Mouse (Mus musculus) embryo, embryonic 10.5 days (tissue): ENCODE data around the gene Gm5901.
"Not testable (repeated sequence)": the region's sequence is repeated elsewhere in the genome, so short reads cannot be mapped to it uniquely, and the experiment has no call there.

Experiments
- DNase-seq: peaks from one replicate; pipeline ENCODE4 v3.0.0-alpha.2; 2015; ENCODE audit warnings: low spot score

Gm5901 gene

DNA sequence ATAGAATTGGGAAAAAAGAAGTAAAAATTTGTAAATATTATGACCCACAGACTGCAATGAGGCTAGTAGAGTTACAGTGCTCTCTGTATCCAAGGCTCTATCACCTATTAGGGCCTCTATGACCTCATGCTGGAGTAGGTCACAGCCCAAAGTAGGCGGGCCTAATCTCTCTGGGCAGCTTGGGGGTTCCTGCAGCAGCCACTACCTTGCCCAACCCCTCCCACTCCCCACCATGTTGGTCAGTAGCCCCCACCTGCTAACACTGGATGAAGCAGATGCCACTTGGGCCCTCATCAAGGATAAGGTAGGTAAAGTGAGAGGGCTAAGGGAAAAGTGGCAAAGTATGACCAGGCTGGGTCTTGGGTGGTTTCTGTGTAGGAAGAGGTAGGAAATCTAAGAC, at the start of gene Gm5901:
TSS of gene Gm5901 (plus strand) at position 173 of the 400 bp plus-strand sequence.
- DNase-seq = no peak

DNA sequence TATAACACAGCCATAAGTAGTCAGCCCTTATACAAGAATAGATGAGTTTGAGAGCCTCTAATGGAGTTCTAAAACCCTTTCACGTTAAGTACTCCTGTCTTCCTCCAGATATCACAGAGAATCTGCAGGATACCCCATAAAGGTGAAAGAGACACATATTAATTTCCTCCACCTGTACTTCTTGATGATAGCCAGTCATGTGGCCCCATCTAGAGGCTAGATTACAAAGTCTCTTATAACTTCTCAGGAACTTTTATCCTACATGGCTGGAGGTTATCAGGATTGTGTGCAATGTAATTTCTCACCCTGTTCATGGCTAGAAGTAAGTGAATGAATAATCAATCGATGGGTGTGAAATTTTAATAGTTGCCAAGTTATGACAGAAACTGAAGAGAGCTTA, 49.5 kb upstream of the Gm5901 start:
- DNase-seq = no peak

DNA sequence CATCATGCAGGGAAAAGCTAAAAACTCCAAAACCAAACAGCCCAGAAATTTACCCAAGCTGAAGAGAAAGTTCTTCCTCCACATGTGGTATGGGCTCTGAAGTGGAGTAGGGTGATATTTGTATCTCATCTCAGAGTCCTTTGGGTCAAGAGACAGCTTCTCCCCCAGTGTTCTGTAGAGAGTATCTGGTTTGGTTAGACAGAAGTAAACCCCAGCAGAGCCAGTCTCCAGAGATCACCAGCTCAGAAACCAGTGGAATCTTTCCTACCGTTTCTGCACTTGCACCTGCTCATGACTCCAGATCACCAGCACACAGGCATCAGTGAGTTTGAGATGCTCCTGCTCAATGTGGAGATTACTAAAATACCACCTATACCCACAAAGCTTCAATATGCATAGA, 40.8 kb upstream of the Gm5901 start, which contains the start of gene Olfr690:
TSS of gene Olfr690 (minus strand) at position 101 of the 400 bp plus-strand sequence.
- no peak for DNase-seq

DNA sequence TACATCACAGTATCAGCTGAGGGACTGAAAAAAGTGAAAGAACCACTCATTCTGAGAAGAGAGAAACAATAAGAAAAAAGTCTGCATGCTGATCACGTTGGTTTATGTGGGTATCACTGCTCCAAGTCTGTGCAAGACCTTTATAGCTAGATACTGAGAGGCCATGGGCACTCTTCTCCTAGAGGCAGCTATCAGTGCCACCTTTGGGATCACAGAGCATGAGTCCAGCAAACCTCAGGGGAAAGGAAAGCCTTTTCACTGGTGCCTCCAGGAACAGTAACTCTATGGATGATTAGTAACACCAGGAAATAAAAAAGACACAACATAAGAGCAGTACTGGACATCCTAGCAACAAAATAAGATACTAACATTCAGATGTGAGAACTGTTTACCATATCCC, 32.7 kb upstream of the Gm5901 start, which contains the start of gene Olfr691:
TSS of gene Olfr691 (minus strand) at position 101 of the 400 bp plus-strand sequence.
- DNase-seq = no peak

DNA sequence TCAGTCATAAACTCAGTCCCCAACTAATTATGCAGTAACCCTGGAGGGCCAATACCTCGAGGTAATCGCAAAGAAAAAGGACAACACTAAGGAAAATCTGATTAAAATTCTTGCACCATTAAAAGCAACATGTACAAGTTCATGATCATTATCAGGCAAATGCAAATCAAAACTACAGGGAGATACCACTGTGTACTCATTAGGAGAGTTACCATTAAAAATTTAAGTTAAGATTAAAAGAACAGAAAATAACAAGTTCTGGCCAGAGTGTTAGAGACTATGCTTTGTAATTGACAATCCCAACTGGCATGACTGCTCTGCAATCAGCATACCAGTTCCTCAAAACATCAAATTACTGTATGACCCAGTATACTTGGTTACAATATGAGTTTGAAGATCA, 32.1 kb upstream of the Gm5901 start:
- no peak for DNase-seq

DNA sequence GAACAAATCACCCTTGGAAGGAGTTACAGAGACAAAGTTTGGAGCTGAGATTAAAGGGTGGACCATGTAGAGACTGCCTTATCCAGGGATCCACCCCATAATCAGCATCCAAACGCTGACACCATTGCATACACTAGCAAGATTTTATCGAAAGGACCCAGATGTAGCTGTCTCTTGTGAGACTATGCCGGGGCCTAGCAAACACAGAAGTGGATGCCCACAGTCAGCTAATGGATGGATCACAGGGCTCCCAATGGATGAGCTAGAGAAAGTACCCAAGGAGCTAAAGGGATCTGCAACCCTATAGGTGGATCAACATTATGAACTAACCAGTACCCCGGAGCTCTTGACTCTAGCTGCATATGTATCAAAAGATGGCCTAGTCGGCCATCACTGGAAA, 18.8 kb upstream of the Gm5901 start:
- DNase-seq = not testable (repeated sequence)

DNA sequence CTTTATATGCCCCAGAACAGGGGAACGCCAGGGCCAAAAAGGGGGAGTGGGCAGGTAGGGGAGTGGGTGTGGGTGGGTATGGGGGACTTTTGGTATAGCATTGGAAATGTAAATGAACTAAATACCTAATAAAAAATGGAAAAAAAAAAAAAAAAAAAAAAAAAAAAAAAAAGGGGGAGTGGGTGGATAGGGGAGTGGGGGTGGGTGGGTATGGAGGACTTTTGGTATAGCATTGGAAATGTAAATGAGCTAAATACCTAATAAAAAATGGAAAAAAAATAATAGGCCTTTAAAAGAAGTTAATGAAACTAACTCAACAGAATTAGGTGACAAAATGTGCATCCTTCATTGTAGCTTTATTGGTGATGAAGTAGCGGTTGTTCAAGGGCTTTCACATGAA, 18.4 kb upstream of the Gm5901 start:
- DNase-seq = not testable (repeated sequence)

GRCm38 (mm10) chr7:105361713-105362112, 13.1 kb upstream of the Gm5901 start:
- DNase-seq = no peak

GRCm38 (mm10) chr7:105367268-105367667, 7.6 kb upstream of the Gm5901 start:
- no peak for DNase-seq

DNA sequence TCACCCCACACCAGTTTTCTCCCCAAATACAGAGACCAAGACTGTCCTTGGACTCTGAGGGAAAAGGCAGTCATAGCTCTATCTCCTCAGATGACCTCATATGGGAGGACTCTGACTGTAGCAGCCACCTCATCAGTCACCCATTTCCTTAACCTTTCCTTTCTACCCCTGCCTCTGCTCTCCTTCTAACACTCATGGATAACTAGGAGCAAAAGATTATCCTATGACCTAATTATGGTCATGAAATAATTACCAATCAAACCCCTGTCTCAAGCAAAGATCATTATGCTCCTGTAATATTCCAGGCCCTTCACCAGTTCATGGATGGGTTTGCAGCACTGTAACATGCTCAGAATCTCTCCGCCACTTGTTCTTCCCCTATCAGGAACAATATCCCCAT, 6.9 kb upstream of the Gm5901 start, which contains the start of gene Olfr692:
TSS of gene Olfr692 (plus strand) at position 301 of the 400 bp plus-strand sequence.
- no peak for DNase-seq

DNA sequence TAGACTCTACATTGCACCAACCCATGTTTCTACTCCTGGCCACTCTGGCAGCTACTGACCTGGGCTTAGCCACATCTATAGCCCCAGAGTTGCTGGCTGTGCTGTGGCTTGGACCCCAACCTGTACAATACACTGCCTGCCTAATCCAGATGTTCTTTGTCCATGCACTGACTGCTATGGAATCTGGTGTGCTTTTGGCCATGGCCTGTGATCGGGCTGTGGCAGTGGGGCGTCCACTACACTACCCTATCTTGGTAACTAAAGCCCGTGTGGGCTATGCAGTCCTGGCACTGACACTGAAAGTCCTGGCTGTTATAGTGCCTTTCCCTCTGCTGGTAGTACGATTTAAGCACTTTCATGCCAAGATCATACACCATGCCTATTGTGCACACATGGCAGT, 6.3 kb upstream of the Gm5901 start:
- no peak for DNase-seq

DNA sequence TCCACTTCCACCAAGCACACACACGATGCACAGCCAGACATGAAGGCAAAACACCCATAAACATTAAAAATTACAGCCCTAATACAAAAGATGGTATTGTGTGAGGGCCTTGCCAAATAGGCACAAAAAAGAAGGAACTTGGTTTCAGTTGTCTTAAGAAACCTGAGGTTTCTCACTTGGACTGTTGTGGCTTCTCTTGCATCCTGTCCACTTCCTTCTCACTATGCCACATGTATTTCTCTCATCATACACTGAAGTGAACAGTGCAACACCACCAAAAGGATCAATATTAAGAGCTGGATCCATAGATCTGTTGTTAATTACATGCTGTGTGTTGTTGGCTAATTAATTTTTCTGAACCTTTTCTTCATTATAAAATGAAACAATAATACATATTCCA, 1.9 kb upstream of the Gm5901 start:
- DNase-seq = no peak

GRCm38 (mm10) chr7:105373509-105373908, 1.3 kb upstream of the Gm5901 start:
- DNase-seq = no peak

- DNase-seq = no peak
These were observed 862 bp upstream of the Gm5901 start for GRCm38 (mm10) chr7:105373976-105374375.

DNA sequence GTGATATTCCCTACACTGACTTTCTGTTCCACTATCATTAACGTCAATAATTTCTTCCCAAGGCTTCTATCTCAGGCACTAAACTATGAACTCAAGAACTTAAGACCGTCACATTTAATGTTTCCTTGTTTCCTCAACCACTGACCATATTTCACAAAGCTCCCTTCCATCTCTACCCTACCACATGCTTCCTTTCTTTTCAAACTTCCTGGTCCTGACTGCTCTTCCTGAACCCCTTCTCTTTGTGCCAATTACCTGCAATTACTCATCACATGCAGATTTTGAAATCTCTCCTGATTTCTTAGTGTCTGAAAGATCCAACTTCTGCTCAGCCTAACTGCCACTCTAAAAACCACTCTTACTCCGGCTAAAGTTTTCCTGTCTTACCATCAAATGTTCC, 5.5 kb downstream of the Gm5901 start:
- no peak for DNase-seq

- no peak for DNase-seq
These were observed 12.9 kb downstream of the Gm5901 start for GRCm38 (mm10) chr7:105387696-105388095.

DNA sequence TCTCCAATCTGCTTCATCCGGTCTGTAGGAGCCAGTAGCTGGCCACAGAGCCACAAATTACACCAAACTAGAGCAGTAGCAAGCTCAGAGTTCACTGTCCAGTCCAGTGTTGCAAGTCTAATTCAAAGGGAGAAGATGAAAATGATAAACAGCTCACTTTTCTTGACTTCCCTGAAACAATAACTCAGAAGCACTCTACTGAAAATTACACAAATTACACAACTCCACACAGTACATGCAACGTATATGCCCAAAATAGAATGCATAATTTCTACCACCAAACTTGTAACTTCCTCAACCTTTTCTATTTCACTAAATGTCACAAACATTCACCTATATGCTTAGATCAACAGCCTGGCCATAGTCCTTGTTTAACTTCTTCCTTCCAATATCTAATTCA, 15.4 kb downstream of the Gm5901 start:
- no peak for DNase-seq

DNA sequence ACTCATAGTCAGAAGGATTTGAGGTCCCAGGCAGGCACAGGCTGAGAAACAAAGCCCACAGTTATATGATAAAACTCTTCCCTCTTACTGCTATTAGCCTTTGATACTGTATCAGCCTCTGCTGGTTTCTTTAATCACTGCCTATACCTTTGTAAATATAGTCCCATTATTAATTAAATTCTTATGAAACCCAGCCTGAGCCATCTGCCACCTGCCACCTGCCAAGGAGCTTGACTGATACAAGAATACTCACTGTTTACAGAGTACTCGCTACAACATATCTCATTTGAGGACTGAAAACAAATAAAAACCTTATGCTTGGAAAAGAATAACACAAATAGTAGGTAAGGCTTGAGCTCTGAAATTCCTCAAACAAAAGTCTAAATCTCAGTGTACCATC, 19.8 kb downstream of the Gm5901 start:
- no peak for DNase-seq

- no peak for DNase-seq
These were observed 20.4 kb downstream of the Gm5901 start for GRCm38 (mm10) chr7:105395131-105395820.

GRCm38 (mm10) chr7:105396126-105396525, 21.3 kb downstream of the Gm5901 start:
- DNase-seq = no peak

GRCm38 (mm10) chr7:105399058-105399934, 24.5 kb downstream of the Gm5901 start:
- peak; percentile 39 for DNase-seq

GRCm38 (mm10) chr7:105399935-105400624, 25.2 kb downstream of the Gm5901 start, which contains the start of gene Fam160a2:
Fam160a2 (minus strand) TSS chr7:105400054.
- peak; percentile 100 for DNase-seq
